Mouse (Mus musculus) heart, postnatal 0 days (tissue): ENCODE data around the gene Thrap3.
"Not testable (repeated sequence)": the region's sequence is repeated elsewhere in the genome, so short reads cannot be mapped to it uniquely, and the experiment has no call there.

Source experiments
- CTCF ChIP-seq: IDR thresholded peaks from 2 replicates; pipeline ENCODE4 v1.5.1; 2016; ENCODE audit warnings: antibody characterized with exemption, control low read depth, low read depth
- EP300 ChIP-seq: IDR thresholded peaks from 2 replicates; pipeline ENCODE4 v1.6.1; 2016; ENCODE audit warnings: antibody characterized with exemption, low read depth

DNA sequence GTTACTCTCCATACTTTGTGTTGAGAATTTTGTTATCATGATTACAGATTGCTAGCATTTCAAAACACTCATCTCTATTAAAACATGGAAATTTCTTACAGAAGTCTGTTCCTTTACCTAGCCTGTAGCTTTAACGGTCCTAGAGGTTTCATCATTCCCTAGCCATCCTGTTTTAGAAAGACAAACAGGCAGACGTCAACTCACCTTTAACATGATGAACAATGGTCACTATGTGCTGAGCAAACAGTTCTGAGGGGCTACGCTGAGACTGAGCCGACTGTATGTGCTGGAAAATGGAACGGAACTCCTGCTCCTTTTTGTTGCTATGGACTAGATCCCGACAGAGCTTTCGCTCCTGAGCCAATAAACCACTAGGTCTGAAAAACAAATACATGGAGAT is 26.6 kb downstream of the Thrap3 start:
- not testable (repeated sequence) for TF ChIP-seq CTCF, EP300
